In the genomic region with DNA sequence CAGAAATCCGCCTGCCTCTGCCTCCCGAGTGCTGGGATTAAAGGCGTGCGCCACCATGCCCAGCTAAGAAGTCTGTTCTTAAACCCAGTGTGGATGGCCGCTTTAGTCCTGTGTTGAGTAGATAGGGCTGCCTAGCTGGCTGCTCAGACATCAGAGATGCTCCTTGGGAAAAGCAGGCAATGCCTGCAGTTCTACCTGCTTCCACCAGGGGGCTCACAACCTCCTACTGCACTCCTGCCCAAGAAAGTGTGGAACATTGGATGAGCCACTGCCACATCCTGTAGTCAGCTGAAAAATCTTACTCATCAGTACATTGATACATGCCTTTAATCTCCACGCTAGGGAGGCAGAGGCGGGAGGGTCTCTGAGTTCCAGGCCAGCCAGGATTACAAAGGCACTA, we compare ENCODE assay signal across 9 mouse cellular contexts. TPM values are rescaled to one million over a fixed set of nuclear protein-coding genes. Genes with fewer than 3 reads are reported as not detected.
DNase-seq lines count a peak whose midpoint lies in the region; ATAC-seq and TF ChIP-seq lines count a peak whose summit lies in the region.
"Had no signal": no experiment of that assay in that cellular context is flagged by ENCODE, and none has a peak within 500 bp of the region (broad histone marks: within the 10 kb centered on the region; RNA-seq: fewer than 3 reads in every experiment).

No protein-coding gene starts in this region.

- WGBS in hindbrain, embryonic 11.5 days = 51% methylated on average over 7 of the region's 7 CpGs
- 38% methylated on average over 6 of the region's 7 CpGs for WGBS in lung, postnatal 0 days

- no peak overlapping the region for H3K4me2 ChIP-seq in hindbrain, embryonic 11.5 days (replicated peaks; ENCODE audit: low read depth, low read length)
- no peak overlapping the region for H3K4me2 ChIP-seq in lung, postnatal 0 days (replicated peaks; ENCODE audit: low read depth, low read length)

- H3K27ac ChIP-seq in hindbrain, embryonic 11.5 days (ENCODE audit: low read depth, low read length) = no peak overlapping the region
- no peak overlapping the region for H3K27ac ChIP-seq in lung, postnatal 0 days (ENCODE audit: low read length)
- H3K27ac ChIP-seq: macrophage had no signal

- H3K9ac ChIP-seq in hindbrain, embryonic 11.5 days (ENCODE audit: low read depth, low read length) = no peak overlapping the region
- H3K9ac ChIP-seq in lung, postnatal 0 days (replicated peaks; ENCODE audit: low read depth) = no peak overlapping the region

- H3K9me3 ChIP-seq in hindbrain, embryonic 11.5 days (ENCODE audit: control insufficient read depth, low read length) = no peaks in the 10 kb centered on the region
- no peaks in the 10 kb centered on the region for H3K9me3 ChIP-seq in lung, postnatal 0 days (ENCODE audit: low read length)

- peaks cover 22% of the 10 kb centered on the region for H3K36me3 ChIP-seq in hindbrain, embryonic 11.5 days (ENCODE audit: control insufficient read depth, insufficient read depth, low read length)
- H3K36me3 ChIP-seq in lung, postnatal 0 days (ENCODE audit: insufficient read depth, low read length) = peaks cover 21% of the 10 kb centered on the region

- peak; percentile 98 for TF ChIP-seq CTCF in lung, postnatal 0 days (IDR thresholded peaks at IDR 0.05)

- H3K4me3 ChIP-seq in hindbrain, embryonic 11.5 days (ENCODE audit: low read depth, low read length) = no peak overlapping the region
- no peak overlapping the region for H3K4me3 ChIP-seq in lung, postnatal 0 days (ENCODE audit: low read depth, low read length)

- H3K4me1 ChIP-seq in hindbrain, embryonic 11.5 days (replicated peaks; ENCODE audit: control insufficient read depth, insufficient read depth, low read length) = no peaks in the 10 kb centered on the region
- H3K4me1 ChIP-seq in lung, postnatal 0 days (ENCODE audit: insufficient read depth, low read depth, low read length) = no peaks in the 10 kb centered on the region

- TF ChIP-seq EP300 in lung, postnatal 0 days (IDR thresholded peaks at IDR 0.05) = no peak

- peak; percentile 52 for ATAC-seq in hindbrain, embryonic 11.5 days (ENCODE audit: low FRiP score)
- ATAC-seq in lung, postnatal 0 days = peak; percentile 37

- no peaks in the 10 kb centered on the region for H3K27me3 ChIP-seq in hindbrain, embryonic 11.5 days (ENCODE audit: control insufficient read depth, insufficient read depth, low read length)
- no peaks in the 10 kb centered on the region for H3K27me3 ChIP-seq in lung, postnatal 0 days (replicated peaks; ENCODE audit: insufficient read depth, low read length)

- DNase-seq in NIH3T3 (ENCODE audit: low read depth) = peak; percentile 83
- peak; percentile 93 for DNase-seq in cerebellum, adult 9-10 months
- DNase-seq in frontal cortex, postnatal 10 days (ENCODE audit: low spot score in 2 of 2) = peak; percentile 76 to 82
- peak; percentile 86 for DNase-seq in hindbrain, embryonic 11.5 days (ENCODE audit: low spot score)
- DNase-seq in layer of hippocampus, adult 9-11 months = peak; percentile 88
- peak; percentile 89 for DNase-seq in lung, postnatal 0 days (ENCODE audit: low spot score)
- peak; percentile 57 for DNase-seq in retina, adult 2 months (ENCODE audit: low read depth, low spot score)
- DNase-seq in urinary bladder, postnatal 14 days (ENCODE audit: low spot score) = peak; percentile 75

RNA-seq across cellular contexts. Expression of a gene that starts 2.5 kb away (rescaled TPM):
- polyA plus RNA-seq in hindbrain, embryonic 11.5 days (2014; fragmentation: Nextera tagmentation; extraction: Ambion mirVana) = 0.25 and 0.36 TPM in 2 replicates
- 10.0 and 13.2 TPM in 2 replicates for polyA plus RNA-seq in lung, postnatal 0 days (2015; fragmentation: Nextera tagmentation; extraction: Ambion mirVana)

RNA-seq across cellular contexts. Expression of a gene that starts 9.6 kb away (rescaled TPM):
- not detected in 2 replicates for polyA plus RNA-seq in hindbrain, embryonic 11.5 days (2014; fragmentation: Nextera tagmentation; extraction: Ambion mirVana)
- polyA plus RNA-seq in lung, postnatal 0 days (2015; fragmentation: Nextera tagmentation; extraction: Ambion mirVana) = 3.2 TPM in 1 of 2 replicates, not detected in the other
- polyA plus RNA-seq: macrophage had no signal

RNA-seq across cellular contexts. Expression of a gene that starts 10.6 kb away (rescaled TPM):
- polyA plus RNA-seq in hindbrain, embryonic 11.5 days (2014; fragmentation: Nextera tagmentation; extraction: Ambion mirVana) = 148 and 163 TPM in 2 replicates
- polyA plus RNA-seq in lung, postnatal 0 days (2015; fragmentation: Nextera tagmentation; extraction: Ambion mirVana) = 197 and 206 TPM in 2 replicates

RNA-seq across cellular contexts. Expression of a gene that starts 12.9 kb away (rescaled TPM):
- polyA plus RNA-seq in hindbrain, embryonic 11.5 days (2014; fragmentation: Nextera tagmentation; extraction: Ambion mirVana) = 99.1 and 103 TPM in 2 replicates
- polyA plus RNA-seq in lung, postnatal 0 days (2015; fragmentation: Nextera tagmentation; extraction: Ambion mirVana) = 19.7 and 20.4 TPM in 2 replicates

RNA-seq across cellular contexts. Expression of a gene that starts 44.7 kb away (rescaled TPM):
- 14.4 and 21.0 TPM in 2 replicates for polyA plus RNA-seq in hindbrain, embryonic 11.5 days (2014; fragmentation: Nextera tagmentation; extraction: Ambion mirVana)
- polyA plus RNA-seq in lung, postnatal 0 days (2015; fragmentation: Nextera tagmentation; extraction: Ambion mirVana) = 1.3 TPM in 2 replicates
